Mouse (Mus musculus) NIH3T3 (cell line): ENCODE measurements around the gene Zfp408.

Source experiments
- DNase-seq: peaks from one replicate; pipeline ENCODE4 v3.0.0-alpha.2; 2012; ENCODE audit warnings: low read depth

The Zfp408 gene

GRCm38 (mm10) chr2:91609370-91609769, 40.2 kb downstream of the Zfp408 start:
- peak; percentile 13 for DNase-seq

GRCm38 (mm10) chr2:91602389-91602788, 47.2 kb downstream of the Zfp408 start:
- peak; percentile 36 for DNase-seq

GRCm38 (mm10) chr2:91600475-91600874, 49.1 kb downstream of the Zfp408 start:
- DNase-seq: no peak
